Mouse (Mus musculus) ES-E14 (cell line): ENCODE measurements around the gene Chmp4b.

Experiments
- HCFC1 ChIP-seq: IDR thresholded peaks from 2 replicates; pipeline ENCODE4 v1.6.1; 2012; ENCODE audit warnings: low read length, inconsistent platforms, borderline replicate concordance; ENCODE audit not compliant: insufficient read depth
- MAFK ChIP-seq: IDR thresholded peaks from 2 replicates; pipeline ENCODE4 v1.6.1; 2014; ENCODE audit warnings: mild to moderate bottlenecking, low read depth, low read length, inconsistent platforms; ENCODE audit not compliant: insufficient read depth
- ZC3H11A ChIP-seq: IDR thresholded peaks from 2 replicates; pipeline ENCODE4 v1.6.1; 2012; ENCODE audit warnings: low read depth, mild to moderate bottlenecking, inconsistent platforms, low read length, borderline replicate concordance
- ZNF384 ChIP-seq: IDR thresholded peaks from 2 replicates; pipeline ENCODE4 v1.6.1; 2012; ENCODE audit warnings: low read depth, low read length, inconsistent platforms

DNA sequence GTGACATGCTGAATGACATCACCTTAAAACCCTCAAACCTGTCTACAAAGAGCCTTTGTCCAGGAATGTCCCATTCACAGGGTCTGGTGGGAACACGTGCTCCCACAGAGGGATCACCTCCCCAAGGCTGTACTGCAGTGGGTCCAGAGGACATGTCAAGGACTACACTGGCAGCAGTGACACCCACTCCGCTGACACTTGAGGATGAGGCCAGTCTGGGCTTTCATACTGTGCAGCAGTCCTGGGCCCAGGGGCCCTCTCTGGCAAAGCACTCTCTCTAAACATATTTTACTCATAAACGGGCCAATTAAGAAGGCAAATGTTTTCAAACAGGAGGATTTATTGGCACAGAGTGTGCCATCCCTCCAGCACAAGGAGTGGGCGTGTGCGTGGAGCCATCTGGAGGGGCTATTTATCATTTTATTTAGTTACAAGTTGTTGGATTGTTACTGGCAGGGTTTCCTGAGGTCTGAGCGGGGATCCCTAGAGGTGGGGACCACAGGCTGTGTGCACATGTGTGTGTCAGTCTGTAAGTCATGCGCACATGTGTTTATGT, 56.4 kb downstream of the Chmp4b start:
- TF ChIP-seq ZNF384 (no peak), HCFC1 (no peak), ZC3H11A (no peak), MAFK (no peak)
